Mouse (Mus musculus): ENCODE measurements at regions not wholly inside any gene's neighbourhood (a gene's known extent, or its start where the extent isn't known, plus 50 kb on each side); places are given as distances from the start of the nearest gene placed in this dataset.

DNA sequence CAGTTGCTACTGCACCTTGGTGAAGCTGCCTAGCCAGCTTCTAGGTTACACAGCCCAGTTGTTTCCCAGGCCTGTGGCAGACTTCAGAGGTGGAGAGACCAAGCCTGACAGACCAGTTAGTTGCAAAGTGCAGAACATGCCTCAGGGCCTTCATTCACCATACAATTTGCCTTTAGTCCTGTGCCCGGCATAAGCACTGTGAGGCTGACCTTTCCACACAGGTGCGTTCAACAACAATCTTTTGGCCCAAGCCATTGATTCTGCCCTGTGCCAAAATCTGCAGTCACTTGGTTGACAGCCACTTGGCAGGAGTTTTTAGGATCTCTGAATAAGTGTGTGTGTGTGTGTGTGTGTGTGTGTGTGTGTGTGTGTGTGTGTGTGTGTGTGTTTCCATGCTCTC lies 2400.5 kb upstream of the Gm7489 start:
- H3K27ac ChIP-seq = no peak overlapping the region
- no peak overlapping the region for H3K9ac ChIP-seq
- no peak overlapping the region for H3K4me3 ChIP-seq
- no peaks in the 10 kb centered on the region for H3K36me3 ChIP-seq
- WGBS = 87% methylated on average over 2 of the region's 2 CpGs
- no peaks in the 10 kb centered on the region for H3K4me1 ChIP-seq (replicated peaks)
- H3K9me3 ChIP-seq = no peaks in the 10 kb centered on the region
- H3K27me3 ChIP-seq = no peaks in the 10 kb centered on the region
- ATAC-seq (ENCODE audit: low FRiP score) = no peak
- no peak overlapping the region for H3K4me2 ChIP-seq

DNA sequence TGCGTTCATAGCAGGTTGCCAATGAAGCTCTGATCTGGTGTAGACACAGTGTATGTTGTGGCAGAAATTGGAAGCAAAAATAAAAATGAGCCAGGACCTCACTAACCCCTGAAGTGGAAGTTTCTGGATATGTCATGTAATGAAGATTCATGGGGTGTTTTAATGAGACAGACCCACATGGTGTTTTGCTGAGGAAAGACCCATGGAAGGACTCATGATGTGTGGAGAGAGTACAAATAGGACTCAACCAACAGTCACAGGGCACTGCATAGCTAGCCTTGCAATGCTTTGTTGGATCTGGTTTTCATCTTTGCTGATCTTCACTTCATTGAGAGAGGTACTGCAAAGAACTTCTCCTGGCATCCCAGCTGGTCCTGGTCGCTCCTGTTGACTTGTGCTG lies 2399.2 kb upstream of the Gm7489 start:
- Histone ChIP-seq H3K9ac (no peak overlapping the region), H3K27me3 (no peaks in the 10 kb centered on the region), H3K27ac (no peak overlapping the region), H3K4me2 (no peak overlapping the region), H3K4me3 (no peak overlapping the region), H3K4me1 (replicated peaks) (no peaks in the 10 kb centered on the region), H3K9me3 (no peaks in the 10 kb centered on the region), H3K36me3 (no peaks in the 10 kb centered on the region)
- ATAC-seq (ENCODE audit: low FRiP score) = no peak
- 93% methylated on average over 2 of the region's 2 CpGs for WGBS

DNA sequence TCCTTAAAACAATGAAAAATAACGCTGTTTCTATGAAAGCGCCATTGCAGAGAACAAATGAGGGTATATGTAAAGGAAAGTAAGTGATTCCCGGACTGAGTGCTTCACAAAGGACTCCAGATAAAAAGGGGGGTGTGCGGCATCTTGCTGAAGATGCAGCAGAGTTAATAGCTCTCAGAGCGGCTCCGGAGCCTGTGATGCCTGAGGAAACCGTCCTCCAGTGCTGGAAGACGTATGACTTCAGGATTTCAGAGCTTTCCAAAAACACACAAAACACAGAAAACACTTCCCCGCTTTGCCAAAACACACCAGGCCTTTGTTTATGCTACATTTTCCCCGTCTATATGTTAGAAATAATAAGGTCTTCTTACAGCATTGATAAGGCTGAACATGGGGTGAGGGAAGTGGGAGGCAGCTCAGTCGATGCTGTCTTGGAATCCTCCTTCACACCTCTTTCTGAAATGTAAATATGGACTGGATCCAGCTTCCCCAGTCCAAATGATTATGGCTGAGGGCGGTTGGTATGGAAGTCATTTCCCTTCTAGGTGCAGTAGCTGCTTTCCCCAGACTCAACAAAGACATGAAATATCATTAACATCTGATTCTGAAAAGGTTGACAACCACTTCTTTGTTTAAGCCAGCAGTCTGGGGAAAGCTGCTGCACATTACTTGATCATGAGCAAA lies 2382.5 kb upstream of the Gm7489 start:
- no peaks in the 10 kb centered on the region for H3K9me3 ChIP-seq
- no peaks in the 10 kb centered on the region for H3K27me3 ChIP-seq
- 79% methylated on average over 12 of the region's 12 CpGs for WGBS
- no peaks in the 10 kb centered on the region for H3K36me3 ChIP-seq
- H3K27ac ChIP-seq = no peak overlapping the region
- no peak overlapping the region for H3K4me2 ChIP-seq
- H3K9ac ChIP-seq = no peak overlapping the region
- H3K4me3 ChIP-seq = no peak overlapping the region
- H3K4me1 ChIP-seq (replicated peaks) = 0 out of 2 replicates have a peak, but pooled peaks cover 5% of the 10 kb centered on the region
- no peak for ATAC-seq (ENCODE audit: low FRiP score)

DNA sequence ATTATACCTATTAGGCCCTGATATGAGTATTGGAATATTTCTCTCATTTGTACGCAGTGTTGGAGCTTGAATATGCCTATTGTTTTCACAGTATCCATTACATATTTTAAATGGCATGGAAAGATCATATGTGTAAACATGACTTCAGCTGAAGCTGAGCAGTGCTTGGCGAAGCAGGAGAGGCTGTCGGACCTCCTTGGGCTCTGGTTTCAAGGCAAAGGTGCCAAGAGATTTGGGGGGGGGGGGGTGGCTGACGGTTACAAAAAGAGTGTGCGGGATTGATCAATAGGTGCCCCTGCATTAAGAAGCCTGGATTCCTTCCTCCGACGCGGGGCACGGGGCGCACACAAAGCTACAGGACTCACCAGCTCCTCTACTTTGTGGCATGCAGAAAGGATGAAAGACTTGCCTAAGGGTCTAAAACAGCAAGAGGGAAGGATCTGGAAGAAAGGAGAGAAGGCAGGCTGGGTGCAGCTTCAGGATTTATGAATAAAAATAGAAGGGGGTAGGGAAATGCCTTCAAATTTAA lies 2381.9 kb upstream of the Gm7489 start:
- H3K27ac ChIP-seq = no peak overlapping the region
- ATAC-seq (ENCODE audit: low FRiP score) = no peak

GRCm38 (mm10) chr15:51503341-51503740 lies 2381.4 kb upstream of the Gm7489 start:
- Histone ChIP-seq H3K4me1 (replicated peaks) (0 out of 2 replicates have a peak, but pooled peaks cover 5% of the 10 kb centered on the region), H3K9me3 (no peaks in the 10 kb centered on the region), H3K27ac (no peak overlapping the region), H3K4me3 (no peak overlapping the region), H3K27me3 (no peaks in the 10 kb centered on the region), H3K36me3 (no peaks in the 10 kb centered on the region), H3K9ac (no peak overlapping the region), H3K4me2 (0 out of 2 replicates have a peak overlapping the region, but pooled peaks have one; percentile 4)
- 39% methylated on average over 8 of the region's 8 CpGs for WGBS
- ATAC-seq (ENCODE audit: low FRiP score) = no peak

More for the DNA sequence above, 2381.9 kb upstream of the Gm7489 start:
- H3K9me3 ChIP-seq = no peaks in the 10 kb centered on the region
- 0 out of 2 replicates have a peak overlapping the region, but pooled peaks have one; percentile 4 for H3K4me2 ChIP-seq
- H3K9ac ChIP-seq = no peak overlapping the region
- H3K36me3 ChIP-seq = no peaks in the 10 kb centered on the region
- 0 out of 2 replicates have a peak, but pooled peaks cover 5% of the 10 kb centered on the region for H3K4me1 ChIP-seq (replicated peaks)
- no peaks in the 10 kb centered on the region for H3K27me3 ChIP-seq
- no peak overlapping the region for H3K4me3 ChIP-seq
- 48% methylated on average over 10 of the region's 10 CpGs for WGBS

- ATAC-seq (ENCODE audit: low FRiP score) = no peak
- Histone ChIP-seq H3K27ac (no peak overlapping the region), H3K9ac (no peak overlapping the region), H3K9me3 (no peaks in the 10 kb centered on the region), H3K36me3 (no peaks in the 10 kb centered on the region), H3K4me1 (replicated peaks) (0 out of 2 replicates have a peak, but pooled peaks cover 5% of the 10 kb centered on the region), H3K4me3 (no peak overlapping the region), H3K4me2 (no peak overlapping the region), H3K27me3 (no peaks in the 10 kb centered on the region)
- 86% methylated on average over 11 of the region's 11 CpGs for WGBS
These were observed 2380.5 kb upstream of the Gm7489 start for GRCm38 (mm10) chr15:51504016-51504760.

GRCm38 (mm10) chr15:51504789-51505188 lies 2379.9 kb upstream of the Gm7489 start:
- H3K4me1 ChIP-seq (replicated peaks) = 0 out of 2 replicates have a peak, but pooled peaks cover 5% of the 10 kb centered on the region
- H3K4me3 ChIP-seq = no peak overlapping the region
- no peaks in the 10 kb centered on the region for H3K9me3 ChIP-seq
- no peak overlapping the region for H3K27ac ChIP-seq
- no peaks in the 10 kb centered on the region for H3K36me3 ChIP-seq
- no peaks in the 10 kb centered on the region for H3K27me3 ChIP-seq
- 83% methylated on average over 5 of the region's 5 CpGs for WGBS
- no peak overlapping the region for H3K4me2 ChIP-seq
- H3K9ac ChIP-seq = no peak overlapping the region
- no peak for ATAC-seq (ENCODE audit: low FRiP score)

GRCm38 (mm10) chr15:51507126-51507525 lies 2377.6 kb upstream of the Gm7489 start:
- H3K27ac ChIP-seq = no peak overlapping the region
- ATAC-seq (ENCODE audit: low FRiP score) = no peak
- H3K4me1 ChIP-seq (replicated peaks) = peaks cover 5% of the 10 kb centered on the region; the same call in 1 of the 2 replicates
- H3K9me3 ChIP-seq = no peaks in the 10 kb centered on the region
- no peaks in the 10 kb centered on the region for H3K36me3 ChIP-seq
- H3K9ac ChIP-seq = no peak overlapping the region
- no peak overlapping the region for H3K4me2 ChIP-seq
- H3K27me3 ChIP-seq = no peaks in the 10 kb centered on the region
- H3K4me3 ChIP-seq = no peak overlapping the region
- WGBS = 93% methylated on average over 2 of the region's 2 CpGs

GRCm38 (mm10) chr15:51511319-51511718 lies 2373.4 kb upstream of the Gm7489 start:
- Histone ChIP-seq H3K27me3 (no peaks in the 10 kb centered on the region), H3K9ac (no peak overlapping the region), H3K27ac (no peak overlapping the region), H3K4me2 (no peak overlapping the region), H3K9me3 (no peaks in the 10 kb centered on the region), H3K4me3 (no peak overlapping the region), H3K36me3 (no peaks in the 10 kb centered on the region), H3K4me1 (replicated peaks) (no peaks in the 10 kb centered on the region; the same call in 1 of the 2 replicates)
- ATAC-seq (ENCODE audit: low FRiP score) = 0 out of 2 replicates have a peak, but pooled peaks have one; percentile 17
- 49% methylated on average over 5 of the region's 5 CpGs for WGBS

DNA sequence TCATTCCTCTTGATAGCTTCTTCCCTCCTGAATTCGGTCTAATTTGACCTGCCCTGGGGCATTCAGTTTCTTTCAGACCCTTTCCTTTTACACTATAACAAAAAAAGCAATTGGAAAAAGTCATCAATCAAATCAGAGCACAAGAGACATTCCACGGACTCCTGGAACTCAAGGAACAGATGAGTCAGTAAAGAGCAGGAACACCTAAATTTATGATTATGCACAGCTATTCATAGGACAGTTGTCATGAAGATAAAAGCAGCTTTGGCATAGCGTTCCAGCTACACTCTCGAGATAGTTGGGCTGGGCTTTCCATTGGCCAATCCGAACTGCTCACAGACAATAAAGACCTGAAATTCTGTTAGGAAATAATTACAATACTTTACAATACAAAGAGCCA lies 2348.4 kb upstream of the Gm7489 start:
- Histone ChIP-seq H3K27ac (no peak overlapping the region), H3K36me3 (no peaks in the 10 kb centered on the region), H3K4me2 (no peak overlapping the region), H3K4me1 (replicated peaks) (no peaks in the 10 kb centered on the region), H3K4me3 (no peak overlapping the region), H3K27me3 (no peaks in the 10 kb centered on the region), H3K9me3 (no peaks in the 10 kb centered on the region; the same call in 1 of the 2 replicates), H3K9ac (no peak overlapping the region)
- ATAC-seq (ENCODE audit: low FRiP score) = no peak
- 42% methylated on average over 5 of the region's 5 CpGs for WGBS

GRCm38 (mm10) chr15:51551216-51551775 lies 2333.4 kb upstream of the Gm7489 start:
- no peaks in the 10 kb centered on the region for H3K27me3 ChIP-seq
- no peak overlapping the region for H3K9ac ChIP-seq
- 86% methylated on average over 4 of the region's 4 CpGs for WGBS
- no peak overlapping the region for H3K27ac ChIP-seq
- no peaks in the 10 kb centered on the region for H3K4me1 ChIP-seq (replicated peaks)
- H3K4me3 ChIP-seq = no peak overlapping the region
- no peak for ATAC-seq (ENCODE audit: low FRiP score)
- no peaks in the 10 kb centered on the region for H3K9me3 ChIP-seq
- no peak overlapping the region for H3K4me2 ChIP-seq
- H3K36me3 ChIP-seq = no peaks in the 10 kb centered on the region

- no peaks in the 10 kb centered on the region for H3K4me1 ChIP-seq (replicated peaks)
These were observed 2326.5 kb upstream of the Gm7489 start for GRCm38 (mm10) chr15:51558215-51558614.

More at GRCm38 (mm10) chr15:51558215-51558614, 2326.5 kb upstream of the Gm7489 start:
- Histone ChIP-seq H3K27ac (no peak overlapping the region), H3K36me3 (no peaks in the 10 kb centered on the region), H3K4me3 (no peak overlapping the region), H3K27me3 (no peaks in the 10 kb centered on the region), H3K9ac (no peak overlapping the region), H3K4me2 (no peak overlapping the region), H3K9me3 (no peaks in the 10 kb centered on the region)
- no peak for ATAC-seq (ENCODE audit: low FRiP score)
